Mouse (Mus musculus) kidney, postnatal 36 days (tissue): ENCODE data around the gene Hoxc4.

Experiments
- DNase-seq, 2 experiments: peaks; one replicate each; pipeline ENCODE4 v3.0.0; 2021 to 2022; ENCODE audit warnings: mixed read lengths in 2 of 2

Hoxc4 gene

DNA sequence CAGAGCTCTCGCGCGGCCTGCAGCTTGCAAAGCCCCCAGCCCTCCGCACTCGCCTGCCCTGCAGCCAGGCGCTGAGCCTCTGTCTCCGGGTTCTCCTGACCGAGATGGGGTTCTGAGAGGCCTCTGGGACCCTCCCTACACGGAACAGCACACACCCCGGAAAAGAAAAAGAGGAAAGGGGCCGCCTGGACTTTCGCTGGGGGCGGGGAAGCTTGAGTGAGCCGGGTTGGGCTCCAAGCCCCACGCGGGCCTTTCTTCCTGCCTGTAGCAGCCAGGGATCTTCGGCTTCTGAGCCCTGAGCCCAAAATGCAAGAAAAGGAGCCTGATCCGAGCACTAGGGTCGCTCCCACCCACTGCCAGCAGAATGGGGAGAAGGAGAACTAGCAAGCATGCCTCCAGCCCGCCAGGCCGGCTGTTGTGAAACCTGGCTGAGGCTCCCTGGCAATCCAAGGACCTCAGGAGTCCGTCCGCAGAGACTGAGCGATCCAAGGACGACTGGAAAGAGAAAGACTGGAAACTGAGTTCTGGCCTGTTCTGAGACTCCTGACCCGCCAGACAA, 6.7 kb upstream of the Hoxc4 start:
- no peak for DNase-seq

DNA sequence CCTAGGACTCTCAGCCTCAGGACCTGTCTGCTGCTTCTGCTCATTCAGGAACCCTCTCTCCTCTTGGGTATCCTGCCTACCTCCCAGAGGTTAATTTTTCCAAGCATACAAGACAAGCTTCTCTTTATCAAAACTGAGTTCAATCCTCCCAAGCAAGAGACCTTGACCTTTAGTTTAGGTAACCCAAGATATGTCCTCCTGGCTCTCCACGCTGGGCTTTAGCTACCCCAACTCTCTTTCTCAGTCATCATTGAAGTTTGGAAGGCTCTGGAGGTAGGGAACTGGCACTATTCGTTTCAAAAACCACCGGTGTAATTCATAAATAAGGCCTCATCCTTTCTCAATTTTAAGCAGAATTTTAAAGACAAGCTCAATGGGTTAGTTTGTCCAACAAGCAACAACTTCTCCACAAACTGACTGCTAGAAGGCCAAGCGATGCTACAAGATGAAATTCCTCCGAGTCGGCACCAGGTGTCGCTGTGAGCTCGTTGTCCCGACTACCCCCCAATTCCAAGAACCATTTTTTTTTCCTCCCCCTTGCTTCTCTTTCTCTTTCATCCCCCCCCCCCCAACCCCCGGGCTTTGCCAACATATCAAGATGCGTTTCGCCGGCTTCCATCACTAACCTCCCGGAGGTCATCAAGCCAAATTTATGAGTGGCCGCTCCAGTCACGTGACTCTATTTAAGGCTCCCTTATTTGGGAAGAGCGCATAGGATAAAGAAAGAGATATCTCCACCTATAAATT, 5.3 kb upstream of the Hoxc4 start:
- peak; percentile 49 to 79 for DNase-seq

GRCm38 (mm10) chr15:103014166-103015008, 4.3 kb upstream of the Hoxc4 start:
- DNase-seq = peak; percentile 67 to 68

DNA sequence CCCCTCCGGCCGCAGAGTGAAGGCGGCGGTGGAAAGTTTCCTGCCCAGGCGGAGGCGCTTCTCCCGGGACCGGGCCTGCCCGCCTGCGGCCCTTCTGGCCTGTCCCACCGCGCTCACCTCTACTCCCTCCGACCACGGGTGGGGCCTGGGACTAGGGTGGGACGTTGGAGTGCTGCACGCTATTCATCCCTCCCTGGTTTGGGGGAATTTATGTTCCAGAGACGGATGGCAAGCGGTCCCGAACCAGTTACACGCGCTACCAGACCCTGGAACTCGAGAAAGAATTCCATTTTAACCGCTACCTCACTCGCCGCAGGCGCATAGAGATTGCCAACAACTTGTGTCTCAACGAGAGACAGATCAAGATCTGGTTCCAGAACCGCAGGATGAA, 3.7 kb upstream of the Hoxc4 start:
- DNase-seq = no peak

DNA sequence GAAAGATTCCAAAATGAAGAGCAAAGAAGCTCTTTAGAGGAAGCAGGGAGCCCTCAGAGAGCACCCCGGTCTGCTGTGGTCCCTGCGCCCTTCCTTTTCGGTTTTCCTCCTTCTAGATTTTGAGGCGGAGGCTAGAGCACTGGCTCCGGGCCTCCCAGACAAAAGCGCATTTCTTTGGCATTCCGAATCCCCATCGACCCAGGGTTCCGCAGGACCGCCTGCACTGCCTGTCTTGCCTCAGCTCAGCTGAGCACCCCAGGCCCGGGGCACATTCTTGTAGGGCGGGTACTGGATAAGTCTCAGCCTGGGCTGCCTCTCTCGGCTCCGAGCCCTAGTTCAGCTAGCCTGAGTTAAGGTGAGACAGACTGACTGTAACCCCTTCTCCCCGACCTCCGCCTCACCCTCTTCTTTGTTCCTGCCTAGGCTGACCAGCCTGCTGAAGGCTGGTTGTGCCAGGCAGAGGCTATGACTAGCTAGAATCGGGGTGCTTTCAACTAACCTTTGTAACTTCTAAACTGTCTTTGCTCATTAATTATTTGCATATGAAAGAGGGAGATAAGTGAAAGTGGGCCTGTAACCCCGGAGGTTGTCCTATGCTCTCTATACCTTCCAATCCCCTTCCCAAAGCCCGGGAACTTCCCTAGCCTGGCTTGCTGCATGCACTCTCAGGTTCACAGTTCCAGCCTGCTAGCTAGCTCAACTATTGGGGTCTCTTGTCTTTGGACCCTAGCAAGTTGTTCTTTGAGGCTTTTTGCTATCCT, 3.1 kb upstream of the Hoxc4 start:
- DNase-seq = no peak

DNA sequence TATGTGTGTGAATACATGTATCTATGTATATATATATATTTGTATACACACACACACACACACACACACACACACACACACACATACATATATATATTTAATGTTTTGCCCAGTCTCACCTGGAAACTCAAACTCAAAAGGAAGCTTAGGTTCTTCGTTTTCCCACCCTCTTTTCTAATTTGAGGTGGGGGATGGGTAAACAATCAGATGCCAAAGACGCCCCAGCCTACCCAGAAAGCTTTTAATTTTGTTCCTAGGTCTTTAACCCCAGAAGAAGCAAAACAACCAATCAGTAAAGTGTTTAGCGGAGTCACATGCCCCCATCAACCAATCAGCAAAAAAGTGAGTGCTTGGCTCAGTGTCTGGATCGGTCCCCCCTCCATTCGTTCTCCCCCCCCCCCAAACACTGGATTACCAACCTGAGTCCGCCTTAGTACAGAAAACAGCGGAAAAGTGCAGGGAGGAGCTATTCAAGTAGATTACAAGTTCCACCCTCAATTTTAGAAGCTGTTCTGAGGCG, 2.2 kb downstream of the Hoxc4 start:
- DNase-seq = no peak

DNA sequence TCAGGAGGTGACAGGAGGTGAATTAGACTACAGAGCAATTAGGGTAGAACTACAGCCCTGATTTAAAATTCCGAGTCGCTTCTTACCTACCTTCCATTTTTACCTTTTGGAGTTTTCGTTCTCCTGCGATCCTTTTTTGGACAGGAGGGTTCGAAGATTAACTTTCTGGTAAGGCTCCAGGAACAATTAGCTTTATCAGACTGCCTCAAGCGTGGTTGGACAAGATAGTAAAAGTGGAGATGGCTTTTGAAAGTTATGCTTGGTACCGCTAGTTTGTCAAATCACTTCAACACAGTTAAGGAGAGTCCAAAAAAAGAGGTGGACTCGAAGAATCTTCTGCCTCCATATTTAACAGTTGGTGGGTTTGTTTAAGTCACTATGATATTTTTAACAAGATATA, 2.8 kb downstream of the Hoxc4 start:
- DNase-seq = no peak

GRCm38 (mm10) chr15:103024131-103024530, 5.4 kb downstream of the Hoxc4 start:
- no peak for DNase-seq

DNA sequence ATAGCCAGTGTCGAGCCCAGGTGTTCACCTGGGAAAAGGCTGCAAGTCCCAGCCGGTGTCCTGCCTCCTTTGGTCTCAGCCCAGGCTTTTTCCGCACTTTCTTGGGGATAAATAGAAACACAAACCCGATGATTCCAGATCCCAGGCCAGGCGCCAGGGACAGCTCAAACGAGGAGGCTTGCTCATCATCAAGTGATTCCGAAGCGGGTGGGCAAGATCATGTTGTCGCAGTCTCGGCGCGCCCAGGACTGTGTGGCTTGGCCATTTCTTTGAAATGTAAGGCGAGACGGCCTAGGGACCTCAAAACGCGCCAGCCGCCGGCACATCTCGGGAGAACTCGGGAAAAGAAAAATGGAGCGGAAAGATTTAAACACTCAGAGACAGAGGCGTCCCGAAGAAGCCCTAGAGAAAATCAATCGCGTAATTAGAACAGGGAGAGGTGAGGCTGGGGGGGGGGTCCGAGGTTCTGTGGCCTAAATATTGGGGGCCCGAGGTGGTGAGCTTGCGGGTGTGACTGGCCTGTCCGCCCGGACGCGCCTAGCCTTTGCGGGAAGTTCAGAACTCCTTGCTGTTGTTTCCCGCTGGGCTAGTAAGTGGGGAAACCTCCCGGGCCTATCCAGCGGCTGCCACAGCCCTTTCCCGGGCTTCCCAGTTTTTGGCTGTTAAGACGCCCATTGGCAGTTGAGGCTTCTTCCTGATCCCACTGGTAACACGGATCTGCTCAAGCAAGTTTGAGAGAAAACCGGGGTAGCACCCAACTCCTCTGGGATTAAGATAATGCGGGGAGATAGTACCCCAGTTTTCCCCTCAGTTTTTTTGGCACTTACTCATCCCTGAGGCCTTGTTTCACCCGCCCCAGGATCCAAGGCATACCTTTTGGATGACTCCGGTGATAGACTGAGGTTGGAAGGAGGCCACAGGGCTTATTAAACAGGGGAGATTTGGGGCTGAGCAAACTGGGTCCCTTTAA, 8.8 kb downstream of the Hoxc4 start:
- DNase-seq = no peak

GRCm38 (mm10) chr15:103028916-103029512, 10.3 kb downstream of the Hoxc4 start:
- no peak for DNase-seq

- DNase-seq = no peak
Measured at GRCm38 (mm10) chr15:103030142-103030541, 11.4 kb downstream of the Hoxc4 start.

DNA sequence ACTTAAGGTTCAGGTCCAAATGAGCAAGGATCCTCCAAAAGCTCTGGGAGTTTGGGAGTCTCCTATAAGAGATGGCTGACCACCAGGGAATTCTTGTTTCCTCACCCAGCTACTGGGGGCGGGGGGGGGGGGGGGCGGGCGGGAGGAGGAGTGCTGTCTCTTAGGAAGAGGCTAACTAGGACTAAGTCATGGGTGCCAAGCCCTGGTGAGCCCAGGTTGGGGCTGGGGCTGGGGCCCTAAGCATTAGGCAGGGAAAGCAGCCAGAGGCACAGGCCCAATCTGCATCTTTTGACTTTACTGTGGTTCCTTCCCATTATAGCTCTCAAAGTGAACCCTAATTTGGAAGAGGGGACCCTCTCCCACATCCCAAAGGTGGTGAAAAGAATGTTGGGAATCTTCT, 13.4 kb downstream of the Hoxc4 start:
- DNase-seq = no peak

DNA sequence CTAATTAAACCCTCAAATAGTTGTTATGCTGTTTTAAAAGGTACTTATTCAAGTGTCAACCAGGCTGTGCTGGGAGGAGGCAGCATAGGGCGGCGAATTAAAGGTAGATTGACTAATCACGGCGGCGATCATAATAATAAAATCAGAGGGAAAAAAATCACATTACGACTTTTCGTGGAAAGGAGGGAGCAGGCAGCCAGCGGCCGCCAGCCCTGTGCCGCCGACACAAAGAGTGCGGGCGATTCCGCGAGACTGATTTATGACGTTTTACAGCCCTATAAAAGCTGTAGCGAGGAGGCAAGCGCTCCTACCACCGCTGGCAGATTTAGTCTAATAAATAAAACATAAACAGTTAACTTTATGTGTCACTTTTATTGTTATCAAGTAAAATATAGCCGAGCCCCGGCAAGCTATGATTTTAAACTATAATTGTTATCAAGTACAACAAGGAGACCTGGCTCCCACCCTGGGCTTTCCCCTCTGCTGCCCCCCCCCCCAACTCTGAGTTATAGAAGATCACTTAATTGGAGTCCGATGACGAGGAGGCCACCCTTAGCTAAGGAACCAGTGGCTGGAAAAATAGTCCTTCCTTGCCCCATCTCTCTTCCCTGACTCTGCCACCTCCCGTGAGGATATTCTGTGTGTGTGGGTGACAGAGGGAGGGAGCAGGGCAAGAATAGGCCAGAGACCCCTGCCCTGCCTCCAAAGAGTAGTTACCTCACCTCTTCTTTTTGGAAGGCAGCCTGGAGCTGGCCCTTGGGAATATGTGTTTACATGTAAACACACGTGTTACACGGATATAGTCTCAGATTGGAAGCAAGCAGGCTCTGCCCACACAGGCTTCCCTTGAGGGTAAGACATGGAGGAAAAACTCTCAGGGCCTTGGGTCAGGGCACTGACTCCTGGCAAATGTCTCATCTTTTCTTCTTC, 14.2 kb downstream of the Hoxc4 start:
- no peak for DNase-seq

DNA sequence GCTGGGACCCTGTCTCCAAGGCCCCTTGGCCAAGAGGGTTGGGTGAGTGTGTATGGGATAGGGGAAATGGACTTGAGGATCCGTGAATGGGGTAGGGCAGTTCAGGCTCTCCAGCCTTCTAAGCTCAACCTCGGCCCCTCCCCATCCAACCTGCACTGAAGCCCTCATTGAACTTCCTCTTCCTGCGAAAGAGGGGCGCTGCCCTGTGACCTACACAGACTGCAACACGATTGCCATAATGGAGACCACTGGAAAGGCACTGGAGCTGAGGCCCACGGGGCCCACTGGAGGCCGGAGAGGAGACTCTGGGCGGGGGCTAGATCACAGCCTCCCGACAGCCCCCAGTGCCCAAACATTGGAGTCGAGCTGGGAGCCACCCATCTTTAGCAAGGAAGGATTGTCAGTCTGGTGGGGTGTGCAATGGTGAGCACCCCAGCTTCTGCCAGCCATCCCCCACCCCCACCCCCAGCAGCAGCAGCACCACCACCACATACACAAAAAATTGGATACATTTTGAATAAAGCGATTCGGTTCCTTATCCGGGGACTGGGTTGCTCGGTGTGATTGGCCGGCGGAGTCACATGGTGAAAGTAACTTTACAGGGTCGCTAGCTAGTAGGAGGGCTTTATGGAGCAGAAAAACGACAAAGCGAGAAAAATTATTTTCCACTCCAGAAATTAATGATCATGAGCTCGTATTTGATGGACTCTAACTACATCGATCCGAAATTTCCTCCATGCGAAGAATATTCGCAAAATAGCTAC, 15.5 kb downstream of the Hoxc4 start:
- DNase-seq = peak in 1 of 2 experiments; percentile 51

- DNase-seq = peak in 1 of 2 experiments; percentile 29
Measured at GRCm38 (mm10) chr15:103034807-103035547, 16.2 kb downstream of the Hoxc4 start.

GRCm38 (mm10) chr15:103035548-103035881, 16.8 kb downstream of the Hoxc4 start:
- DNase-seq = no peak

- no peak for DNase-seq
Measured at GRCm38 (mm10) chr15:103037579-103037978, 18.8 kb downstream of the Hoxc4 start.

- DNase-seq = no peak
Measured at GRCm38 (mm10) chr15:103038701-103039480, 20.2 kb downstream of the Hoxc4 start.
